16 mouse cellular contexts compared by ENCODE assay signal in the genomic region with DNA sequence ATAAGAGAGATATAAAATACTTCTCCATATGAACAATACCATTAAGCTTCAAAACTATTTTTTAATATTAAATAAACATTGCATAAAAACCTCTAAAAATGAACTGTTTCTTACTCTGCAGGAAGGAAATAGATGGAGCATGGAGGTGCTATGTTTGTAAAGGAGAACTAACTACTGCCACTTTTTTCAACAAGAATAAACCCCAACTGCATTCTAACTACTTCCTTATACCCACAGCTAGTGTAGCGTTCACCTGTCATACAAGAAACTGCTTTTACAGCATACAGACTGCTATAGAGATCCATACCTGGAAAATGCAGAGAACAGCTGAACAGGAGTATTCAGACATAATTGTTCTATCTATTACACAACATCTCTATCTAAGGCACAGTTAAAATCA.
"Had no signal": no experiment of that assay in that cellular context is flagged by ENCODE, and none has a peak within 500 bp of the region (broad histone marks: within the 10 kb centered on the region; RNA-seq: fewer than 3 reads in every experiment).

No protein-coding gene starts in this region.

- H3K36me3 ChIP-seq: limb, embryonic 15.5 days; liver, embryonic 12.5 days; midbrain, embryonic 13.5 days; neural tube, embryonic 15.5 days; stomach, embryonic 15.5 days had no signal

- H3K4me1 ChIP-seq: limb, embryonic 15.5 days; liver, embryonic 12.5 days; midbrain, embryonic 13.5 days; neural tube, embryonic 15.5 days; stomach, embryonic 15.5 days had no signal

- H3K4me3 ChIP-seq: limb, embryonic 15.5 days; liver, embryonic 12.5 days; midbrain, embryonic 13.5 days; myocyte; neural tube, embryonic 15.5 days; stomach, embryonic 15.5 days had no signal

- H3K27ac ChIP-seq: limb, embryonic 15.5 days; liver, embryonic 12.5 days; macrophage; midbrain, embryonic 13.5 days; neural tube, embryonic 15.5 days; stomach, embryonic 15.5 days had no signal

- DNase-seq: kidney, adult 8-10 months; kidney, postnatal 25 days; layer of hippocampus, postnatal 36 days; lung, embryonic 14.5 days; lung, postnatal 14 days; right cerebral cortex, postnatal 4 days; thymus, adult 2 months; thymus, postnatal 25 days had no signal

- ATAC-seq: intestine, postnatal 0 days; liver, embryonic 12.5 days; midbrain, embryonic 13.5 days had no signal

- H3K27me3 ChIP-seq: limb, embryonic 15.5 days; liver, embryonic 12.5 days; midbrain, embryonic 13.5 days; neural tube, embryonic 15.5 days; stomach, embryonic 15.5 days had no signal
